Mouse (Mus musculus): Measurements from ENCODE around the gene Ugt1a1. TPM values are rescaled to one million over a fixed set of nuclear protein-coding genes. Genes with fewer than 3 reads are reported as not detected.

The Ugt1a1 gene
- polyA plus RNA-seq, 1 experiment from 2014 or later, result 0.98 TPM

- POLR2A ChIA-PET, result interaction anchor here (1.2 kb wide), 1 partner anchor 16 kb away, joined by 3 read pairs; no protein-coding TSS in a partner anchor
- no peak for ATAC-seq
Observed at GRCm38 (mm10) chr1:88245881-88246280, 34.1 kb downstream of the Ugt1a1 start.

GRCm38 (mm10) chr1:88246386-88246785 is 34.6 kb downstream of the Ugt1a1 start:
- ATAC-seq, result no peak
- ChIA-PET CTCF (no interaction called here), POLR2A (interaction anchor here (1.2 kb wide), 1 partner anchor 15 kb away, joined by 3 read pairs; no protein-coding TSS in a partner anchor)
- H3K27me3 ChIP-seq, result no peaks in the 10 kb centered on the region
- DNase-seq (ENCODE audit: low read depth, low spot score), result no peak
- in situ Hi-C loops (cut with MboI; ENCODE audit: low pct_unique_long_range_greater_than_20kb), result no loop called here
- no peak for TF ChIP-seq CTCF (IDR thresholded peaks at IDR 0.05)

More at GRCm38 (mm10) chr1:88245881-88246280, 34.1 kb downstream of the Ugt1a1 start:
- TF ChIP-seq CTCF (IDR thresholded peaks at IDR 0.05), result no peak
- no peak for DNase-seq (ENCODE audit: low read depth, low spot score)
- in situ Hi-C loops (cut with MboI; ENCODE audit: low pct_unique_long_range_greater_than_20kb), result no loop called here
- CTCF ChIA-PET, result no interaction called here
- no peaks in the 10 kb centered on the region for H3K27me3 ChIP-seq

GRCm38 (mm10) chr1:88247660-88248059 is 35.9 kb downstream of the Ugt1a1 start:
- ChIA-PET CTCF (interaction anchor here (0.7 to 1.8 kb wide), 5 partner anchors 8 to 86 kb away, joined by 3 to 6 read pairs (median 4); no protein-coding TSS in a partner anchor), POLR2A (no interaction called here)
- no peak for DNase-seq (ENCODE audit: low read depth, low spot score)
- TF ChIP-seq CTCF (IDR thresholded peaks at IDR 0.05), result no peak
- in situ Hi-C loops (cut with MboI; ENCODE audit: low pct_unique_long_range_greater_than_20kb), result no loop called here
- ATAC-seq, result no peak
- no peaks in the 10 kb centered on the region for H3K27me3 ChIP-seq

- ATAC-seq, result no peak
- in situ Hi-C loops (cut with MboI; ENCODE audit: low pct_unique_long_range_greater_than_20kb), result no loop called here
- CTCF ChIA-PET, result interaction anchor here (1.1 to 1.9 kb wide), 7 partner anchors 7 to 87 kb away, joined by 3 to 6 read pairs (median 4); partner anchors contain the start of genes Hjurp, Trpm8 and Ugt1a1
- POLR2A ChIA-PET, result no interaction called here
- DNase-seq (ENCODE audit: low read depth, low spot score), result no peak
- no peaks in the 10 kb centered on the region for H3K27me3 ChIP-seq
- TF ChIP-seq CTCF (IDR thresholded peaks at IDR 0.05), result no peak
Observed at GRCm38 (mm10) chr1:88248658-88249057, 36.9 kb downstream of the Ugt1a1 start.

GRCm38 (mm10) chr1:88249596-88249995 is 37.8 kb downstream of the Ugt1a1 start:
- TF ChIP-seq CTCF (IDR thresholded peaks at IDR 0.05), result no peak
- ChIA-PET POLR2A (interaction anchor here (1.1 to 1.3 kb wide), 2 partner anchors 14 to 42 kb away, joined by 3 to 4 read pairs; no protein-coding TSS in a partner anchor), CTCF (interaction anchor here (1.2 to 1.9 kb wide), 4 partner anchors 13 to 38 kb away, joined by 3 to 6 read pairs (median 4); partner anchors contain the start of genes Hjurp, Trpm8 and Ugt1a1)
- ATAC-seq (no peak), DNase-seq (ENCODE audit: low read depth, low spot score) (no peak)
- no peaks in the 10 kb centered on the region for H3K27me3 ChIP-seq
- in situ Hi-C loops (cut with MboI; ENCODE audit: low pct_unique_long_range_greater_than_20kb), result no loop called here

GRCm38 (mm10) chr1:88250023-88250422 is 38.3 kb downstream of the Ugt1a1 start:
- no peaks in the 10 kb centered on the region for H3K27me3 ChIP-seq
- CTCF ChIA-PET, result interaction anchor here (1.9 kb wide), 1 partner anchor 13 kb away, joined by 5 read pairs; no protein-coding TSS in a partner anchor
- TF ChIP-seq CTCF (IDR thresholded peaks at IDR 0.05), result no peak
- POLR2A ChIA-PET, result interaction anchor here (1.1 to 1.3 kb wide), 2 partner anchors 14 to 43 kb away, joined by 3 to 4 read pairs; no protein-coding TSS in a partner anchor
- ATAC-seq, result no peak
- in situ Hi-C loops (cut with MboI; ENCODE audit: low pct_unique_long_range_greater_than_20kb), result no loop called here
- no peak for DNase-seq (ENCODE audit: low read depth, low spot score)

- in situ Hi-C loops (cut with MboI; ENCODE audit: low pct_unique_long_range_greater_than_20kb), result no loop called here
- no peak for DNase-seq (ENCODE audit: low read depth, low spot score)
- POLR2A ChIA-PET, result no interaction called here
- no peak for ATAC-seq
- no peaks in the 10 kb centered on the region for H3K27me3 ChIP-seq
- no peak for TF ChIP-seq CTCF (IDR thresholded peaks at IDR 0.05)
- CTCF ChIA-PET, result interaction anchor here (0.8 to 1.8 kb wide), 5 partner anchors 8 to 37 kb away, joined by 3 to 6 read pairs (median 4); partner anchors contain the start of genes Hjurp and Trpm8
Observed at GRCm38 (mm10) chr1:88253106-88253505, 41.3 kb downstream of the Ugt1a1 start.

- no peak for TF ChIP-seq CTCF (IDR thresholded peaks at IDR 0.05)
- ATAC-seq (no peak), DNase-seq (ENCODE audit: low read depth, low spot score) (no peak)
- in situ Hi-C loops (cut with MboI; ENCODE audit: low pct_unique_long_range_greater_than_20kb), result no loop called here
- CTCF ChIA-PET, result interaction anchor here (0.8 to 1.8 kb wide), 4 partner anchors 8 to 24 kb away, joined by 3 to 6 read pairs (median 4); partner anchors contain the start of genes Hjurp and Trpm8
- no peaks in the 10 kb centered on the region for H3K27me3 ChIP-seq
- POLR2A ChIA-PET, result interaction anchor here (0.7 kb wide), 1 partner anchor 95 kb away, joined by 3 read pairs; no protein-coding TSS in a partner anchor
Observed at GRCm38 (mm10) chr1:88253540-88253939, 41.8 kb downstream of the Ugt1a1 start.

GRCm38 (mm10) chr1:88254793-88255465 is 43.2 kb downstream of the Ugt1a1 start:
- no peak for TF ChIP-seq CTCF (IDR thresholded peaks at IDR 0.05)
- ChIA-PET POLR2A (no interaction called here), CTCF (interaction anchor here (1.1 to 1.2 kb wide), 2 partner anchors 12 to 29 kb away, joined by 3 read pairs; no protein-coding TSS in a partner anchor)
- H3K27me3 ChIP-seq, result no peaks in the 10 kb centered on the region
- no peak for ATAC-seq
- in situ Hi-C loops (cut with MboI; ENCODE audit: low pct_unique_long_range_greater_than_20kb), result no loop called here
- no peak for DNase-seq (ENCODE audit: low read depth, low spot score)

GRCm38 (mm10) chr1:88255466-88255857 is 43.7 kb downstream of the Ugt1a1 start:
- no peak for TF ChIP-seq CTCF (IDR thresholded peaks at IDR 0.05)
- ChIA-PET CTCF (interaction anchor here (1.1 to 1.2 kb wide), 2 partner anchors 13 to 28 kb away, joined by 3 read pairs; no protein-coding TSS in a partner anchor), POLR2A (no interaction called here)
- DNase-seq (ENCODE audit: low read depth, low spot score) (no peak), ATAC-seq (no peak)
- in situ Hi-C loops (cut with MboI; ENCODE audit: low pct_unique_long_range_greater_than_20kb), result no loop called here
- H3K27me3 ChIP-seq, result no peaks in the 10 kb centered on the region
